Mouse (Mus musculus) limb, embryonic 12.5 days (tissue): ENCODE results near the gene Spdl1. TPM values are rescaled to one million over a fixed set of nuclear protein-coding genes. Genes with fewer than 3 reads are reported as not detected.

Experiments
- ATAC-seq: fragments of 200-750 bp; cut with Nextera tagmentation; 2 replicates; pipeline ENCODE4 v1.8.0; 2017; ENCODE audit warnings: low read depth, moderate TSS enrichment; ENCODE audit not compliant: insufficient number of reproducible peaks, insufficient read depth, low FRiP score, low TSS enrichment
- H3K27ac ChIP-seq: fragments of 300-500 bp; sonication (generic); 2 replicates; pipeline ENCODE4 v1.5.1; 2016; ENCODE audit warnings: mild to moderate bottlenecking, moderate library complexity
- H3K27me3 ChIP-seq: fragments of 300-500 bp; sonication (generic); 2 replicates; pipeline ENCODE4 v1.6.1; 2016; ENCODE audit warnings: mild to moderate bottlenecking, moderate library complexity
- H3K36me3 ChIP-seq: fragments of 300-500 bp; sonication (generic); 2 replicates; pipeline ENCODE4 v1.6.1; 2016; ENCODE audit warnings: mild to moderate bottlenecking, moderate library complexity
- H3K4me1 ChIP-seq: fragments of 300-500 bp; sonication (generic); replicated peaks from 2 replicates; pipeline ENCODE4 v1.6.1; 2016
- H3K4me2 ChIP-seq: fragments of 300-500 bp; sonication (generic); 2 replicates; pipeline ENCODE4 v1.6.1; 2016; ENCODE audit warnings: mild to moderate bottlenecking, moderate library complexity
- H3K4me3 ChIP-seq: fragments of 300-500 bp; sonication (generic); replicated peaks from 2 replicates; pipeline ENCODE4 v1.5.1; 2016; ENCODE audit warnings: mild to moderate bottlenecking
- H3K9ac ChIP-seq: fragments of 300-500 bp; sonication (generic); replicated peaks from 2 replicates; pipeline ENCODE4 v1.6.1; 2016; ENCODE audit warnings: mild to moderate bottlenecking, moderate library complexity
- H3K9me3 ChIP-seq: fragments of 300-500 bp; sonication (generic); 2 replicates; pipeline ENCODE4 v1.6.1; 2016; ENCODE audit warnings: mild to moderate bottlenecking, moderate library complexity
- WGBS: fragments of 180-500 bp; shearing (Covaris S2); methylation state at CpG from one replicate; pipeline ENCODE4 v1.1.7; 2016; 5-methylcytosine and 5-hydroxymethylcytosine counted together
- polyA plus RNA-seq: library from polyadenylated mRNA; unstranded; fragments of >200 nt; fragmentation: Nextera tagmentation; extraction: Ambion mirVana; gene quantifications from 2 replicates; pipeline ENCODE4 v1.2.1, GENCODE M21; 2016

Gene Spdl1
- 29.0 and 30.2 TPM in 2 replicates for polyA plus RNA-seq

DNA sequence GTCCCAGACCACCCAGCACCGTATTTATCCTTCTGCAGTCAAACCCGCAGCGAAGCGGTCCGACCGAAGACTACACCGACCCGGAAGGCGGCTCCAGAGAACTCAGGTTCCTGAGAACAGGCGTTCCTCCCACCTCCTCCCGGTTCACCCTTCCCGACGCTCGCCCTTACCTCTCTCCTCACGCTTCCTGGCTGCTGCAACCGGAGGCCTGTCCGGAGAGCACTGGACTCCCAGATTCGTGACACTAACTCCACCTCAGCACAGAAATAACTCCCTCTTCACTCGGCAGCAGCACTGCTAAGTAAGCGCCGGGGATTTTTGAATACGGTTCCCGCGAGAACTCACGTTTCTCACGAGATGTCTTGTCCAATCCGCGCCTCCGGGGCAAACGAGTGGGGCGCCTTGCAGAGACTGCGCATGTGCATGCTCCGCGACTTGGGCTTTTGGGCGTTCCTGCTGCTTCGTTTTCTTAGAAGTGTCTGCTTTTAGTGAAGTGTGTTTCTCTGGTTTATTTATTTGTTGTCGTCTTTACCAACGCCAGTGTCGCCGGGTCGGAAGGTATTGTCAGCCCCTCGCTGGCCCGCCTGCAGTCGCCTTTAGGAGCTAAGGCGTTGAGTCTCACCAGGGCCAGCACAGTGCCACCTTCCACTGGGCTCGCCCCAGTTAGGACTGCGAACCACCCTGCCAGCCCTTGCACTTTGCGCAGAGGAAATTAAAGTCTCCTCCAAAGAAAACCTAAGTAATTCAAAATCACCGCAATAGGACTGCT is at the start of gene Spdl1:
Spdl1 (minus strand) TSS at position 324 of the 769 bp plus-strand sequence.
- peaks cover 23% of the 10 kb centered on the region for H3K36me3 ChIP-seq
- H3K4me3 ChIP-seq: peak within 1 kb of the TSS; percentile 73
- under 1% methylated on average over 49 of the region's 49 CpGs for WGBS
- H3K27ac ChIP-seq: peak within 1 kb of the TSS; percentile 79
- peaks cover 12% of the 10 kb centered on the region for H3K4me1 ChIP-seq
- H3K9ac ChIP-seq: peak within 1 kb of the TSS; percentile 71
- H3K4me2 ChIP-seq: peak within 1 kb of the TSS; percentile 89
- H3K27me3 ChIP-seq: no peaks in the 10 kb centered on the region
- no peaks in the 10 kb centered on the region for H3K9me3 ChIP-seq
- ATAC-seq: peak; percentile 92

DNA sequence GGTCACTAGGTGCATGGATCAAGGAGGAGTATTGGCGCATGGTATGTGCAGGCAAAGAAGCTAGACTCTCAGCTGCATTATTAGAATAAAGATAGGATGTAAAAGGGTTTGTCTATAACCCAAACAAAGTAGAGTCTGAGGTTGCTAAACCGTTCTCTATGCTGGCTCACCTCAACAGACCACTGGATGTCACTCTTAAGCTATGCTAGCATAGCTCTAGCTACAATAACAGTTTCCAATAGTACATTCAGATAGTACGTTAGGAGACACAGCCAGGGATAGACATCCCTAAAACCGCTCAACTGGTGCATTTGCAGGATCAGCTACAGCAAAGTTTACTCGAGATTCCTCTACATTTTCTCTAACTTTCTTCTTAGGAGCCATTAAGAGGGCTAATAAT is 48.1 kb upstream of the Spdl1 start:
- no peak overlapping the region for H3K9ac ChIP-seq
- no peak overlapping the region for H3K4me2 ChIP-seq
- 39% methylated on average over 5 of the region's 5 CpGs for WGBS
- no peaks in the 10 kb centered on the region for H3K4me1 ChIP-seq
- H3K27me3 ChIP-seq: no peaks in the 10 kb centered on the region
- H3K27ac ChIP-seq: no peak overlapping the region
- no peak overlapping the region for H3K4me3 ChIP-seq
- H3K36me3 ChIP-seq: no peaks in the 10 kb centered on the region
- no peak for ATAC-seq
- H3K9me3 ChIP-seq: no peaks in the 10 kb centered on the region

DNA sequence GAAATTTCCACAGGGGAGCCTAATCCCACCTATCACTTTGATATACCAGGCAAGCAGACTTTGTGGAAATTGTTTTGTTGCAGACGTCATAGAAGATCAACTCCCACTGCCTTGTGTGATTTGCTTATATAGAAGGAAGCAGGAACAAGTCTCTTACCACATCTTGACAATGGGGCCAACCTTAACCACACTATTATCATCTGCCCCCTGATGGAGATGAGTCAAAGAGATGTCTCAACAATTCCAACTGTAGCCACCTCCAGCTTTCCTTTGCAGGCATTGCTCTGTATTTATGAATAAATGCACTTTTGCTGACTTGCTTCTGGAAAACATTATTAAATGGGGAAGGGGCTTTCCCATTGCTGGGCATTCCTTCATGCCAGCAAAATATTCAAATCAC is 46.2 kb upstream of the Spdl1 start:
- no peak for ATAC-seq
- WGBS: 75% methylated on average over 1 of the region's 1 CpGs
- no peaks in the 10 kb centered on the region for H3K4me1 ChIP-seq

DNA sequence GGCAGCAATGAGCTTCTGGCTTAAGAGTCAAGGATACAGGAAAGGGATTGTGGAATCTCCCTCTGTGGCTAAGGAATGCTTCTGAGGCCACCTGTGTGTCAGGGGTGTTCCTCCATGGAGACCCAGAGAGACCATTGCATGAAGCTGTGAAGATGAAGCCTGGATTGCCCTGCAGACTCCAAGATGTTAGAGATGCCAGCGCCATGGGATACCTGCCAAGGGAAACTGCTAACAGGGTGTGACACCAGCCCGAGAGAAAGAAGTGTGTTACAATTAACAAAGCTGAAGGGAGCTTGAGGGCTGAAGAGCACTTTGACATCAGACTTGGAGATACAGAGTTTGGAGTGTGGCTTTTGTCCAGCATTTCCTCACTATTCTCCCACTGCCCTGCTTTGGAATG is 40.4 kb upstream of the Spdl1 start:
- Histone ChIP-seq H3K4me2 (no peak overlapping the region), H3K9ac (no peak overlapping the region), H3K4me1 (no peaks in the 10 kb centered on the region), H3K36me3 (no peaks in the 10 kb centered on the region), H3K4me3 (no peak overlapping the region), H3K27me3 (no peaks in the 10 kb centered on the region), H3K27ac (no peak overlapping the region), H3K9me3 (no peaks in the 10 kb centered on the region)
- WGBS: 90% methylated on average over 2 of the region's 2 CpGs
- no peak for ATAC-seq

More for the DNA sequence above, 46.2 kb upstream of the Spdl1 start:
- Histone ChIP-seq H3K9ac (no peak overlapping the region), H3K27ac (no peak overlapping the region), H3K4me2 (no peak overlapping the region), H3K9me3 (no peaks in the 10 kb centered on the region), H3K4me3 (no peak overlapping the region), H3K27me3 (no peaks in the 10 kb centered on the region), H3K36me3 (no peaks in the 10 kb centered on the region)

DNA sequence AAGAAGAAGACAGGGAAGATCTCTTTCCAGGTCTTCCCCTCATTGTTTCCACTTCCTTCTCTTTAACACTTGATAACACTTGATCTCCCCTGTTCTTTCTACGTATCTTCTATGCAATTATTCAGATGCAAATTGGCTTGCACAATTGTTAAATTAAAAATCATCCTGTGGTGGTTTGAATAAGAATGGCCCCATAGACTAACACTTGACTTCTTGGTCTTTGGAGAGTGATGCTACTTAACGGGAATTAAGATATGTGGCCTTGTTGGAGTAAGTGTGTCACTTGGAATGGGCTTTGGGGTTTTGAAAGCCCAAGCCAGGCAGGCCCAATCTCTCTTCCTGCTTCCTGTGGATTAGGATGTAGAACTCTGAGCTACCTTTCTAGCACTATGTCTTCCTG is 39.0 kb upstream of the Spdl1 start:
- H3K9ac ChIP-seq: no peak overlapping the region

DNA sequence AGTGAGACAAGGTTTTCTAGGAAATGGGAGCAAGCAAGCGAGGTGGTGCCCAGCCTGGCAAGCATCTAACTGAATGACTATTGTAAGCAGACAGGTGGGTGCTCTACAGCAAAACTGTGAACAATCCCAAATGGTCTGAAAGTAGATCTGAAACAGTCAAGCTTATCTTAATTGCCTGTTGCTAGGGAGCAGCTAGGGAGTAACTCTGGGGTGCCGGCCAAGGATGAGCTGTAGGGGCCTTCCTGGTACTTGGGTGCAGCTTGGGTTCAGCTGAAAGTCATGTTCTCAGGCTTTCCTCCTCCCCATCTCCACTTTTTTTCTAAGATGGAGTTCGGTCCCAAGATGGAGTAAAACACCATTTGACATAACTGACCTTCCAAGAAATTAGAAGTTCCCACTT is 38.5 kb upstream of the Spdl1 start:
- 87% methylated on average over 3 of the region's 3 CpGs for WGBS
- H3K36me3 ChIP-seq: no peaks in the 10 kb centered on the region
- H3K4me3 ChIP-seq: no peak overlapping the region
- no peaks in the 10 kb centered on the region for H3K4me1 ChIP-seq
- H3K27me3 ChIP-seq: no peaks in the 10 kb centered on the region
- H3K9me3 ChIP-seq: no peaks in the 10 kb centered on the region
- ATAC-seq: no peak
- no peak overlapping the region for H3K9ac ChIP-seq
- H3K4me2 ChIP-seq: no peak overlapping the region
- H3K27ac ChIP-seq: no peak overlapping the region

More for the DNA sequence above, 39.0 kb upstream of the Spdl1 start:
- no peaks in the 10 kb centered on the region for H3K9me3 ChIP-seq
- H3K4me2 ChIP-seq: no peak overlapping the region
- 86% methylated on average over 2 of the region's 2 CpGs for WGBS
- no peaks in the 10 kb centered on the region for H3K4me1 ChIP-seq
- ATAC-seq: no peak
- H3K27ac ChIP-seq: no peak overlapping the region
- no peak overlapping the region for H3K4me3 ChIP-seq
- no peaks in the 10 kb centered on the region for H3K27me3 ChIP-seq
- no peaks in the 10 kb centered on the region for H3K36me3 ChIP-seq

DNA sequence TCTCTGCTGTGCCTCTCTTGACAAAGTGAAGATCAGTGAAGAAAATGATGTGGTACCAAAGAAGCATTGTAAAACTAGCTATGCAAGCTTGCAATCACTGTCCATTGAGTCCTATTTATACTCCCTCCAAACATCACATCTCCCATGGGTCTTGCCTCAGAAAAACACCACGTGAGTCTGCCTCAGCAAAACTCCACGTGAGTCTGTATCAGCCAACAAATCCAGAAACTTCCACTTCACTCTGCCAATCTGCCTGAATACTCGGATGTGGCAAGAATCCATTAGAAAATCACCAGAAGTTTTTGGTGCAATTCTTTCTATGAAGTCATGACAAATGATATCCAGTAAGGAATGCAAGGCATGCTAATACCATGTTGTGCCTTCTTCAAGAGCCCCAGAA is 38.0 kb upstream of the Spdl1 start:
- no peaks in the 10 kb centered on the region for H3K4me1 ChIP-seq
- H3K27ac ChIP-seq: no peak overlapping the region
- H3K4me2 ChIP-seq: no peak overlapping the region
- no peaks in the 10 kb centered on the region for H3K36me3 ChIP-seq
- WGBS: 77% methylated on average over 3 of the region's 3 CpGs
- no peak overlapping the region for H3K4me3 ChIP-seq
- H3K27me3 ChIP-seq: no peaks in the 10 kb centered on the region
- no peak for ATAC-seq
- no peak overlapping the region for H3K9ac ChIP-seq
- H3K9me3 ChIP-seq: no peaks in the 10 kb centered on the region

DNA sequence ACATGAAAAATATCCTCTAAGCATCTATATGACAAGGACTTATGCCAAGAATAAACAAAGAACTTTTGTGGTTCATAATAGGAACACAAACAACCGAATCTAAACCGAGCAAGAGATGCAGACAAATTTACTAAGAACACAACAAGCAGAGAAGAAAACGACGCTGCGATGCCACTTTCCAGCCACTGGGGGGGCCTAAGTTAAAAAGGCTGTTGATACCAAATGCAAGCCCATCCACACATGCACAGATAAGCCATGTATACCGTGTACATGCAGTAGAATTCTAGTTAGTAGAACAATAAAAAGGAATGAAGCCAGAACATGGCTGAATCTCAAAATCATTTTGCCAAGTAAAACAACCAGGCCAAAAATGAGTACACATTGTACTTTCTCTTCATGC is 35.2 kb upstream of the Spdl1 start:
- Histone ChIP-seq H3K36me3 (no peaks in the 10 kb centered on the region), H3K4me1 (no peaks in the 10 kb centered on the region), H3K9ac (no peak overlapping the region), H3K9me3 (no peaks in the 10 kb centered on the region), H3K4me3 (no peak overlapping the region), H3K4me2 (no peak overlapping the region), H3K27me3 (no peaks in the 10 kb centered on the region), H3K27ac (no peak overlapping the region)
- no peak for ATAC-seq
- WGBS: 37% methylated on average over 6 of the region's 6 CpGs

DNA sequence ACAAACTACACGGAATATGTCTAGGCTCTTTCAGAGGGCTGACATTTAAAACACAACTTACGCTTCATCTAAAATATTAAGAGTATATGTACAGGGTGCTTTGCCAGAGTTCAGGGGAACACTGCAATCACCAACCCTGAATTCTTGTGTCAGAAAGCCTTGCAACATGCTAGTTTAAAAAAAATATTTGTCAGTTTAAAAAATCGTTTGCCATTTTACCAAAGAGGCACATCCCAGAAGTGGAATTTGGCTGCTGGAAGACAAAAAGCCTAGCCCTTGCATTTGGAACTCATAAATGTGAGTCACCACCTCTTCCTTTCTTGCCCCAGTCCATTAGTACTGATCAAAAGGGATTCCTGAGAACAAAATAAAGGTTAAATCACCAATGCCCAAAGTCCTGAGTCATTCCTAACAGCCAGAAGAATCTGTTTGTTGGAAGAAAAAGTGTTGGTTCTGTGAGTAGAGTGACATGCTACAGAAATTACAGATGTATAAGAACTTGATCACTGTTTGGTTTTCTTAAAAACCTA is 32.4 kb upstream of the Spdl1 start:
- H3K27ac ChIP-seq: no peak overlapping the region
- H3K36me3 ChIP-seq: no peaks in the 10 kb centered on the region
- H3K27me3 ChIP-seq: no peaks in the 10 kb centered on the region
- no peak for ATAC-seq
- no peaks in the 10 kb centered on the region for H3K4me1 ChIP-seq
- no peak overlapping the region for H3K4me2 ChIP-seq
- H3K9ac ChIP-seq: no peak overlapping the region
- 0 out of 2 replicates have a peak, but pooled peaks cover 2% of the 10 kb centered on the region for H3K9me3 ChIP-seq
- no peak overlapping the region for H3K4me3 ChIP-seq
- 75% methylated on average over 3 of the region's 3 CpGs for WGBS

DNA sequence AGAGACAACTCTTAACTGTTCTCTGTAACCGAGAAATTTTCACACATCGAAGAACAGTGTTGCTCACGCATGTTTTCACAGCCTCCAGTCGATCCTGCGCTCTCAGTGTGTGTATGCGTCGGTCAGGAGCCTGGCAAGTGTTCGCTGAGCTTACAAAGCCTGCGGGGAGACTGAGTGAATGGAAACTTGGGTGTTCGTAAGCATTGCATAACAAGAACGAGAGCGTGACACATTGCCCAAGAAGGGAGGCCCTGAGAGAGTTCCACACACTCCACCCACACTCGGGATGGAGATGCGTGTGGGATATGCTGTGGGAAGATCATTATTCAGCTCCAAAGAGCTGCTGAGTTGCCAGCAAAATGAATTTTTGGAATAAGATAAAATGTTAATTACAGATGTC is 31.7 kb upstream of the Spdl1 start:
- H3K9me3 ChIP-seq: 0 out of 2 replicates have a peak, but pooled peaks cover 5% of the 10 kb centered on the region
- no peak for ATAC-seq
- no peak overlapping the region for H3K27ac ChIP-seq
- no peaks in the 10 kb centered on the region for H3K27me3 ChIP-seq
- no peaks in the 10 kb centered on the region for H3K4me1 ChIP-seq
- WGBS: 86% methylated on average over 14 of the region's 14 CpGs
- H3K36me3 ChIP-seq: no peaks in the 10 kb centered on the region
- H3K4me3 ChIP-seq: no peak overlapping the region
- no peak overlapping the region for H3K9ac ChIP-seq
- no peak overlapping the region for H3K4me2 ChIP-seq

DNA sequence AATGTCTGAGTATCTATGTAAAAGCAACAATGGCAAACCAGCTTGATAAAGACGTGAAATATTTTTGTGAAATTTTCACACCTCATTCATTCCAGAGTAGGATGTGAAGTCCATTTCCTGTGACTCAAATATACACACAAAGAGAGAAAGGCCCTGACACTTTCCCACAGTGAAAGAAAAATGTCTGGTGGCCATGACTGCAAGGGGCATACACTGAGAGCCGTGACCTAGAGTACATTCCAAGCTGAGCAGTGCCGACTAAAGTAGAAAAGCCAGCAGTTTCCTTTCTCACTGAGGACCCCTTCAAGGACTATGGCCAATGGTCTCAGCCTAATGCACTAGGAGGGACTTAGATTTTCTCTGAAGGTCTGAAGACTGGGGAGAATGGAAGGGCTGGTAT is 23.2 kb upstream of the Spdl1 start:
- H3K36me3 ChIP-seq: no peaks in the 10 kb centered on the region
- H3K4me1 ChIP-seq: no peaks in the 10 kb centered on the region
- WGBS: 54% methylated on average over 3 of the region's 3 CpGs
- no peak overlapping the region for H3K9ac ChIP-seq
- no peak for ATAC-seq
- H3K27me3 ChIP-seq: no peaks in the 10 kb centered on the region
- no peak overlapping the region for H3K4me3 ChIP-seq
- H3K9me3 ChIP-seq: 0 out of 2 replicates have a peak, but pooled peaks cover 5% of the 10 kb centered on the region
- no peak overlapping the region for H3K4me2 ChIP-seq
- H3K27ac ChIP-seq: no peak overlapping the region

DNA sequence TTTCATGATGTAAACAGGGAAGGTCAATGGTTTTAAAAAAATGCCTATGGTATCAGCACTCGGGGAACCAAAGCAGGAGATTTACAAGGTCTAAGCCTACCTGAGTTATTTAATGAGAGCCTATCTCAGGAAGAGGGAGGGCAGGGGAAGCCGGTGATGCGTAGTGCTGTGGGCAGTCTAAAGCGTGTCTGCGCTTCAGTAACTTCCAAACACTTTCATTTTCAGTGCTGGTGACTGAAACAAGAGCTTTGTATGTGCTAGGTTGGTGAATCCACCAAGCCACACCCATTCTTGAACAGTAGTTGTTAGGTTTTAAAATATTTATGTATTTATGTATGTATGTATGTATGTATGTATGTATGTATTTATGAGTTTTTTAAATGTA is 12.8 kb upstream of the Spdl1 start:
- H3K9ac ChIP-seq: no peak overlapping the region
- ATAC-seq: no peak

More for the DNA sequence above, 12.8 kb upstream of the Spdl1 start:
- no peaks in the 10 kb centered on the region for H3K36me3 ChIP-seq
- H3K4me2 ChIP-seq: no peak overlapping the region
- H3K27me3 ChIP-seq: 0 out of 2 replicates have a peak, but pooled peaks cover 3% of the 10 kb centered on the region
- no peak overlapping the region for H3K27ac ChIP-seq
- no peaks in the 10 kb centered on the region for H3K9me3 ChIP-seq
- WGBS: 78% methylated on average over 5 of the region's 5 CpGs
- no peak overlapping the region for H3K4me3 ChIP-seq
- H3K4me1 ChIP-seq: no peaks in the 10 kb centered on the region
